Mouse (Mus musculus) liver, embryonic 11.5 days (tissue): ENCODE measurements around the gene Zxdb. TPM values are rescaled to one million over a fixed set of nuclear protein-coding genes. Genes with fewer than 3 reads are reported as not detected.

Experiments
- ATAC-seq: fragments of 200-750 bp; cut with Nextera tagmentation; replicated peaks from 2 replicates; pipeline ENCODE4 v1.8.0; 2017; ENCODE audit warnings: moderate number of reproducible peaks, mild to moderate bottlenecking, moderate TSS enrichment, moderate library complexity; ENCODE audit not compliant: low FRiP score
- DNase-seq: peaks from one replicate; pipeline ENCODE4 v3.0.0-alpha.2; 2017; ENCODE audit warnings: low spot score
- H3K27ac ChIP-seq: fragments of 300-500 bp; sonication (generic); 2 replicates; pipeline ENCODE4 v1.5.1; 2014; ENCODE audit warnings: mild to moderate bottlenecking, low read depth, low read length, control low read depth
- H3K27me3 ChIP-seq: fragments of 300-500 bp; sonication (generic); replicated peaks from 2 replicates; pipeline ENCODE4 v1.6.1; 2014; ENCODE audit warnings: low read length, mixed read lengths; ENCODE audit not compliant: control insufficient read depth, insufficient read depth
- H3K36me3 ChIP-seq: fragments of 300-500 bp; sonication (generic); 2 replicates; pipeline ENCODE4 v1.6.1; 2014; ENCODE audit warnings: mild to moderate bottlenecking, low read length, moderate library complexity, mixed read lengths; ENCODE audit not compliant: control insufficient read depth, insufficient read depth
- H3K4me1 ChIP-seq: fragments of 300-500 bp; sonication (generic); replicated peaks from 2 replicates; pipeline ENCODE4 v1.6.1; 2014; ENCODE audit warnings: low read length, mixed read lengths; ENCODE audit not compliant: control insufficient read depth, insufficient read depth
- H3K4me2 ChIP-seq: fragments of 300-500 bp; sonication (generic); 2 replicates; pipeline ENCODE4 v1.6.1; 2014; ENCODE audit warnings: mild to moderate bottlenecking, control low read depth, moderate library complexity
- H3K4me3 ChIP-seq: fragments of 300-500 bp; sonication (generic); 2 replicates; pipeline ENCODE4 v1.5.1; 2014; ENCODE audit warnings: low read depth, low read length, control low read depth
- H3K9ac ChIP-seq: fragments of 300-500 bp; sonication (generic); 2 replicates; pipeline ENCODE4 v1.6.1; 2014; ENCODE audit warnings: low read depth, low read length, control low read depth
- H3K9me3 ChIP-seq: fragments of 300-500 bp; sonication (generic); 2 replicates; pipeline ENCODE4 v1.6.1; 2016; ENCODE audit warnings: low read length, inconsistent platforms, mixed read lengths; ENCODE audit not compliant: control insufficient read depth
- WGBS: fragments of 180-500 bp; shearing (Covaris S2); extraction: QIAGEN DNeasy Blood & Tissue Kit; methylation state at CpG from one replicate; pipeline ENCODE4 v1.1.7; 2014; 5-methylcytosine and 5-hydroxymethylcytosine counted together
- polyA plus RNA-seq: library from polyadenylated mRNA; unstranded; fragments of >200 nt; fragmentation: Nextera tagmentation; extraction: Ambion mirVana; gene quantifications from 2 replicates; pipeline ENCODE4 v1.2.1, GENCODE M21; 2014

Gene Zxdb
- polyA plus RNA-seq, 1 experiment from 2014 or later: 0.58 TPM

DNA sequence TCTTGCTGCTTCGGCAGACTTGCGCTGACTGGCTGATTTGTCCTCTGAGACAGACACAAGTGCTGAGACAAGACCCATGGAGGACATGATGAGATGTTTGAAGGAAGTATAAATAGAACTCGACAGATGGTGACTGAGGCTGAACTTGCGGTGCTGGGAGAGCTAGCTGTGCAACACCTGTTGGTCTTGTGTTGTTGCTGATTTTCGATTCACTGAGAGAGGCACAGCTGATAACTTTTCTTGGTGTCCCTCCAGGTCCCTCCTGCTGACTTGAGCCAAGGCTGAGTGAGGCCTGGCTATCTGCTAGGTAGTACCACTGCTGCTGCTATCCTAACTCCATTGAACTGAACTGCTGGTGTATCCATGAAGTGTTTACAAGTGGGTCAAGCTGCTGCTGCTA is 29.4 kb downstream of the Zxdb start:
- H3K27ac ChIP-seq: no peak overlapping the region
- H3K4me2 ChIP-seq: no peak overlapping the region
- H3K4me3 ChIP-seq: no peak overlapping the region
- ATAC-seq (no peak), DNase-seq (no peak)
- H3K9ac ChIP-seq: no peak overlapping the region
- H3K9me3 ChIP-seq: no peaks in the 10 kb centered on the region
- WGBS: 84% methylated on average over 5 of the region's 5 CpGs
- H3K4me1 ChIP-seq: no peaks in the 10 kb centered on the region
- no peaks in the 10 kb centered on the region for H3K27me3 ChIP-seq
- H3K36me3 ChIP-seq: no peaks in the 10 kb centered on the region

DNA sequence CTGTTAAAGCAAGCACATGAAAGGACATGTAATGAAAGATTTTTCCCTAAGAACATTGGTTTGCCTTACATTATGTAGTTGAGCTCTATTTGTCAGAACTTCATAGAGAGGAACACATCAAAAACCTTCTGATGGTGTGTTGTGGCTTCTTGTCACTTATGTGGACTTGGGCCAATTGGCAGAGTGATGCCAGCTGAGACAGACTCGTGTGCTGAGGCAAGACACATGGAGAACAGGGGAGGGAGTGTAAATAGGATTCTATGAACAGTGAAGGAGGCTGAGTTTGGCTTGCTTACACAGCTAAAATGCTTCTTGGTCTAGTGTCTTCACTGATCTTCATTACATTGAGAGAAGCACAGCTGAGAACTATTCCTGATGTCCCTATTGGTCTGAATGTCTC is 35.6 kb downstream of the Zxdb start:
- H3K27me3 ChIP-seq: no peaks in the 10 kb centered on the region
- DNase-seq (no peak), ATAC-seq (no peak)
- no peaks in the 10 kb centered on the region for H3K36me3 ChIP-seq
- H3K27ac ChIP-seq: no peak overlapping the region
- 47% methylated on average over 1 of the region's 1 CpGs for WGBS
- H3K9me3 ChIP-seq: no peaks in the 10 kb centered on the region
- no peak overlapping the region for H3K4me3 ChIP-seq
- H3K4me1 ChIP-seq: no peaks in the 10 kb centered on the region
- no peak overlapping the region for H3K4me2 ChIP-seq
- no peak overlapping the region for H3K9ac ChIP-seq

DNA sequence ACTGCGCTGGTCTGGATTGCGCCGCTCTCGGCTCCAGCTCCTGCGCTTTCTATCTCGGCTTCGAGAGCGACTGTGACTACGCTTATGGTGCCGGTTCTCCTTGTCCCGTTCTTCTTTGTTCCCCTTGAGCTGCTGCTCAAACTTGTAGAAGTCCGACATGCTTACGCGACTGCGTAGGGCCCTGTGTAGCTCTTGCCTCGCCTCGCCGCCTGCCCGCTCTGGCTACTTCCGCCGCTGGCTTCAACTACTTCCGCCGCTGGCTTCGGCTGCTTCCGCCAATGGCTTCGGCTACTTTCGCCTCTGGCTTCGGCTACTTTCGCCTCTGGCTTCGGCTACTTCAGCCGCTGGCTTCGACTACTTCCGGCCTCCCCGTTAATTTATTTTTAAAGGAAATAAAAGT is 49.5 kb downstream of the Zxdb start:
- Histone ChIP-seq H3K9me3 (no peaks in the 10 kb centered on the region), H3K4me3 (no peak overlapping the region), H3K4me1 (no peaks in the 10 kb centered on the region), H3K9ac (no peak overlapping the region), H3K4me2 (no peak overlapping the region), H3K36me3 (no peaks in the 10 kb centered on the region), H3K27me3 (no peaks in the 10 kb centered on the region), H3K27ac (no peak overlapping the region)
- ATAC-seq (no peak), DNase-seq (no peak)
- WGBS: 92% methylated on average over 34 of the region's 34 CpGs

Other genes starting within 250 kb of the Zxdb start
- gene Maged1, start 182.4 kb upstream of the Zxdb start, polyA plus RNA-seq: 242 and 257 TPM in 2 replicates
- 2.9 and 3.1 TPM in 2 replicates for gene Gspt2, start 88.5 kb upstream of the Zxdb start, polyA plus RNA-seq